Mouse (Mus musculus): ENCODE measurements around the gene Mea1. TPM values are rescaled to one million over a fixed set of nuclear protein-coding genes. Genes with fewer than 3 reads are reported as not detected.
A peak's percentile ranks its signal among the peaks of the same experiment; 100 is the strongest.

Gene Mea1
- total RNA-seq, 2 experiments from 2014 or later, result 114 to 122 TPM

- no peak for TF ChIP-seq CTCF (IDR thresholded peaks at IDR 0.05)
Measured at GRCm38 (mm10) chr17:46710959-46711597, 32.5 kb downstream of the Mea1 start, which contains the start of gene Pex6. Pex6 (plus strand) TSS chr17:46711463.

GRCm38 (mm10) chr17:46711612-46712271 lies 33.1 kb downstream of the Mea1 start:
- intact Hi-C loops (cut with DNase I), result loop anchor here (1.0 to 2.0 kb wide), 2 partner anchors 31 to 67 kb away; partner anchors contain the start of gene Klhdc3
- no peak for TF ChIP-seq CTCF (IDR thresholded peaks at IDR 0.05)
- no peak for DNase-seq (ENCODE audit: extremely low spot score in 1 of 2, low spot score in 2 of 2)
- H3K4me3 ChIP-seq, result peak overlapping the region; percentile 85
- H3K27ac ChIP-seq, result peak overlapping the region; percentile 86

More at GRCm38 (mm10) chr17:46710959-46711597, 32.5 kb downstream of the Mea1 start, which contains the start of gene Pex6:
- peak within 1 kb of the TSS; percentile 86 for H3K27ac ChIP-seq
- H3K4me3 ChIP-seq, result peak within 1 kb of the TSS; percentile 85
- DNase-seq (ENCODE audit: extremely low spot score in 1 of 2, low spot score in 2 of 2), result peak; percentile 90
- intact Hi-C loops (cut with DNase I), result loop anchor here (1.0 kb wide), 1 partner anchor 31 kb away; the partner anchor contains the start of gene Klhdc3

GRCm38 (mm10) chr17:46712442-46712841 lies 33.8 kb downstream of the Mea1 start:
- no peak for TF ChIP-seq CTCF (IDR thresholded peaks at IDR 0.05)
- intact Hi-C loops (cut with DNase I), result loop anchor here (2.0 kb wide), 1 partner anchor 68 kb away; no protein-coding TSS in a partner anchor
- no peak overlapping the region for H3K27ac ChIP-seq
- H3K4me3 ChIP-seq, result peak overlapping the region; percentile 85
- no peak for DNase-seq (ENCODE audit: extremely low spot score in 1 of 2, low spot score in 2 of 2)

GRCm38 (mm10) chr17:46713849-46714248 lies 35.3 kb downstream of the Mea1 start:
- H3K27ac ChIP-seq, result no peak overlapping the region
- no peak for TF ChIP-seq CTCF (IDR thresholded peaks at IDR 0.05)
- no peak for DNase-seq (ENCODE audit: extremely low spot score in 1 of 2, low spot score in 2 of 2)
- intact Hi-C loops (cut with DNase I), result loop anchor here (2.0 kb wide), 1 partner anchor 69 kb away; no protein-coding TSS in a partner anchor
- no peak overlapping the region for H3K4me3 ChIP-seq

- intact Hi-C loops (cut with DNase I), result no loop called here
Measured at GRCm38 (mm10) chr17:46714756-46715481, 36.3 kb downstream of the Mea1 start.

GRCm38 (mm10) chr17:46721077-46721476 lies 42.5 kb downstream of the Mea1 start:
- no peak for DNase-seq (ENCODE audit: extremely low spot score in 1 of 2, low spot score in 2 of 2)
- intact Hi-C loops (cut with DNase I), result no loop called here
- Histone ChIP-seq H3K4me3 (no peak overlapping the region), H3K27ac (no peak overlapping the region)
- TF ChIP-seq CTCF (IDR thresholded peaks at IDR 0.05), result no peak

More at GRCm38 (mm10) chr17:46714756-46715481, 36.3 kb downstream of the Mea1 start:
- DNase-seq (ENCODE audit: extremely low spot score in 1 of 2, low spot score in 2 of 2), result no peak
- no peak overlapping the region for H3K4me3 ChIP-seq
- H3K27ac ChIP-seq, result no peak overlapping the region
- TF ChIP-seq CTCF (IDR thresholded peaks at IDR 0.05), result peak; percentile 51

GRCm38 (mm10) chr17:46724477-46725084 lies 46.0 kb downstream of the Mea1 start:
- Histone ChIP-seq H3K4me3 (no peak overlapping the region), H3K27ac (no peak overlapping the region)
- TF ChIP-seq CTCF (IDR thresholded peaks at IDR 0.05), result no peak
- intact Hi-C loops (cut with DNase I), result no loop called here
- no peak for DNase-seq (ENCODE audit: extremely low spot score in 1 of 2, low spot score in 2 of 2)

- Histone ChIP-seq H3K4me3 (no peak overlapping the region), H3K27ac (no peak overlapping the region)
- intact Hi-C loops (cut with DNase I), result no loop called here
- peak; percentile 50 for TF ChIP-seq CTCF (IDR thresholded peaks at IDR 0.05)
- DNase-seq (ENCODE audit: extremely low spot score in 1 of 2, low spot score in 2 of 2), result no peak
Measured at GRCm38 (mm10) chr17:46725273-46725672, 46.7 kb downstream of the Mea1 start.

- TF ChIP-seq CTCF (IDR thresholded peaks at IDR 0.05), result no peak
- intact Hi-C loops (cut with DNase I), result no loop called here
- Histone ChIP-seq H3K4me3 (no peak overlapping the region), H3K27ac (no peak overlapping the region)
- no peak for DNase-seq (ENCODE audit: extremely low spot score in 1 of 2, low spot score in 2 of 2)
Measured at GRCm38 (mm10) chr17:46725731-46726645, 47.4 kb downstream of the Mea1 start.

- H3K4me3 ChIP-seq, result no peak overlapping the region
- intact Hi-C loops (cut with DNase I), result no loop called here
- no peak for TF ChIP-seq CTCF (IDR thresholded peaks at IDR 0.05)
- DNase-seq (ENCODE audit: extremely low spot score in 1 of 2, low spot score in 2 of 2), result no peak
- H3K27ac ChIP-seq, result no peak overlapping the region
Measured at GRCm38 (mm10) chr17:46727271-46727670, 48.7 kb downstream of the Mea1 start.
